ENCODE assay signal across 8 mouse cellular contexts in genomic region chr7:19358634-19359033, GRCm38 (mm10). TPM values are rescaled to one million over a fixed set of nuclear protein-coding genes. Genes with fewer than 3 reads are reported as not detected.
DNase-seq lines count a peak whose midpoint lies in the region; ATAC-seq and TF ChIP-seq lines count a peak whose summit lies in the region.

No protein-coding gene starts in this region.

- ATAC-seq in hindbrain, embryonic 13.5 days (ENCODE audit: low FRiP score): no peak
- no peak for ATAC-seq in midbrain, embryonic 15.5 days (replicated peaks)

- peak overlapping the region; percentile 97 for H3K4me2 ChIP-seq in hindbrain, embryonic 13.5 days
- H3K4me2 ChIP-seq in midbrain, embryonic 15.5 days: peak overlapping the region; percentile 96

- no peak for TF ChIP-seq POLR2A in kidney, adult 2 months (IDR thresholded peaks at IDR 0.05; ENCODE audit: low read depth, low read length)

- TF ChIP-seq CTCF in kidney, adult 2 months (conservative IDR thresholded peaks at IDR 0.05; ENCODE audit: insufficient read depth, insufficient read length, low read depth, low read length): no peak

- H3K4me3 ChIP-seq in kidney, adult 2 months (ENCODE audit: insufficient read depth, low read depth, low read length): peak overlapping the region; percentile 87; the same call in 1 of the 2 replicates
- H3K4me3 ChIP-seq in hindbrain, embryonic 13.5 days: peak overlapping the region; percentile 56
- H3K4me3 ChIP-seq in midbrain, embryonic 15.5 days: peak overlapping the region; percentile 74

- no peaks in the 10 kb centered on the region for H3K9me3 ChIP-seq in hindbrain, embryonic 13.5 days
- no peaks in the 10 kb centered on the region for H3K9me3 ChIP-seq in midbrain, embryonic 15.5 days

- no peaks in the 10 kb centered on the region for H3K27me3 ChIP-seq in kidney, adult 2 months (replicated peaks; ENCODE audit: control insufficient read depth, insufficient read depth, low read length)
- H3K27me3 ChIP-seq in hindbrain, embryonic 13.5 days: peaks cover 20% of the 10 kb centered on the region
- peaks cover 5% of the 10 kb centered on the region; the same call in 1 of the 2 replicates for H3K27me3 ChIP-seq in midbrain, embryonic 15.5 days (replicated peaks)

- WGBS in kidney, adult 2 months: 12% methylated on average over 13 of the region's 13 CpGs
- 22% methylated on average over 13 of the region's 13 CpGs for WGBS in hindbrain, embryonic 13.5 days
- 22% methylated on average over 13 of the region's 13 CpGs for WGBS in midbrain, embryonic 15.5 days

- peak overlapping the region; percentile 77 for H3K9ac ChIP-seq in hindbrain, embryonic 13.5 days
- H3K9ac ChIP-seq in midbrain, embryonic 15.5 days: peak overlapping the region; percentile 60

- intact Hi-C loops in left cerebral cortex, postnatal 4 days (cut with DNase I): no loop called here

- no peaks in the 10 kb centered on the region for H3K36me3 ChIP-seq in kidney, adult 2 months (ENCODE audit: control insufficient read depth, insufficient read depth, low read length)
- peaks cover 36% of the 10 kb centered on the region for H3K36me3 ChIP-seq in hindbrain, embryonic 13.5 days
- peaks cover 11% of the 10 kb centered on the region; the same call in 1 of the 2 replicates for H3K36me3 ChIP-seq in midbrain, embryonic 15.5 days (replicated peaks)

- DNase-seq in kidney, adult 2 months: no peak
- no peak for DNase-seq in kidney, postnatal 36 days
- DNase-seq in NIH3T3 (ENCODE audit: low read depth): peak; percentile 22
- no peak for DNase-seq in adrenal gland, adult 8-10 months
- no peak for DNase-seq in left cerebral cortex, postnatal 4 days
- no peak for DNase-seq in left cerebral cortex, adult 11 months (ENCODE audit: low spot score)

- H3K4me1 ChIP-seq in kidney, adult 2 months (ENCODE audit: control insufficient read depth, insufficient read depth, low read length): no peaks in the 10 kb centered on the region; the same call in 1 of the 2 replicates
- H3K4me1 ChIP-seq in hindbrain, embryonic 13.5 days (replicated peaks): peaks cover 40% of the 10 kb centered on the region
- peaks cover 34% of the 10 kb centered on the region for H3K4me1 ChIP-seq in midbrain, embryonic 15.5 days

- no peak overlapping the region for H3K27ac ChIP-seq in kidney, adult 2 months (ENCODE audit: insufficient read depth, low read depth, low read length)
- H3K27ac ChIP-seq in hindbrain, embryonic 13.5 days: no peak overlapping the region
- H3K27ac ChIP-seq in midbrain, embryonic 15.5 days: no peak overlapping the region

RNA-seq across cellular contexts. Expression of gene Cd3eap, which starts 0.6 kb away (rescaled TPM):
- 5.3 and 5.9 TPM in 2 replicates for polyA plus RNA-seq in kidney, adult 2 months (2012; rRNA removed)
- polyA plus RNA-seq in hindbrain, embryonic 13.5 days (2015; fragmentation: Nextera tagmentation; extraction: Ambion mirVana): 20.9 and 22.1 TPM in 2 replicates
- 22.0 and 25.1 TPM in 2 replicates for polyA plus RNA-seq in midbrain, embryonic 15.5 days (2015; fragmentation: Nextera tagmentation; extraction: Ambion mirVana)
- 10 to 100 TPM; 12.9 to 15.2 (median 13.5) TPM for total RNA-seq in adrenal gland, adult 8-10 months (2022)
- total RNA-seq in left cerebral cortex, postnatal 4 days (2021): 10 to 100 TPM; 15.9 to 18.7 TPM

RNA-seq across cellular contexts. Expression of gene Ppp1r13l, which starts 0.9 kb away (rescaled TPM):
- polyA plus RNA-seq in kidney, adult 2 months (2012; rRNA removed): 5.9 and 6.8 TPM in 2 replicates
- 1.4 and 2.2 TPM in 2 replicates for polyA plus RNA-seq in hindbrain, embryonic 13.5 days (2015; fragmentation: Nextera tagmentation; extraction: Ambion mirVana)
- 2.1 and 2.5 TPM in 2 replicates for polyA plus RNA-seq in midbrain, embryonic 15.5 days (2015; fragmentation: Nextera tagmentation; extraction: Ambion mirVana)
- total RNA-seq in adrenal gland, adult 8-10 months (2022): 10 to 100 TPM in 1 of 4 experiments, 1 to 10 TPM in 3; 6.4 to 12.5 (median 8.4) TPM
- 1 to 10 TPM; 6.0 to 6.4 TPM for total RNA-seq in left cerebral cortex, postnatal 4 days (2021)

RNA-seq across cellular contexts. Expression of gene Ercc1, which starts 14.1 kb away (rescaled TPM):
- polyA plus RNA-seq in kidney, adult 2 months (2012; rRNA removed): 27.6 and 31.9 TPM in 2 replicates
- polyA plus RNA-seq in hindbrain, embryonic 13.5 days (2015; fragmentation: Nextera tagmentation; extraction: Ambion mirVana): 84.9 and 96.6 TPM in 2 replicates
- 80.2 and 83.3 TPM in 2 replicates for polyA plus RNA-seq in midbrain, embryonic 15.5 days (2015; fragmentation: Nextera tagmentation; extraction: Ambion mirVana)
- total RNA-seq in adrenal gland, adult 8-10 months (2022): 10 to 100 TPM; 32.4 to 56.3 (median 41.6) TPM
- 10 to 100 TPM; 60.1 to 70.9 TPM for total RNA-seq in left cerebral cortex, postnatal 4 days (2021)

RNA-seq across cellular contexts. Expression of gene Ercc2, which starts 23.2 kb away (rescaled TPM):
- 32.4 and 39.9 TPM in 2 replicates for polyA plus RNA-seq in kidney, adult 2 months (2012; rRNA removed)
- polyA plus RNA-seq in hindbrain, embryonic 13.5 days (2015; fragmentation: Nextera tagmentation; extraction: Ambion mirVana): 20.9 and 28.4 TPM in 2 replicates
- polyA plus RNA-seq in midbrain, embryonic 15.5 days (2015; fragmentation: Nextera tagmentation; extraction: Ambion mirVana): 29.7 and 33.0 TPM in 2 replicates
- 10 to 100 TPM; 31.0 to 44.8 (median 39.2) TPM for total RNA-seq in adrenal gland, adult 8-10 months (2022)
- 10 to 100 TPM; 46.1 to 62.8 TPM for total RNA-seq in left cerebral cortex, postnatal 4 days (2021)

RNA-seq across cellular contexts. Expression of gene Klc3, which starts 45.3 kb away (rescaled TPM):
- polyA plus RNA-seq in kidney, adult 2 months (2012; rRNA removed): 3.7 and 5.0 TPM in 2 replicates
- polyA plus RNA-seq in hindbrain, embryonic 13.5 days (2015; fragmentation: Nextera tagmentation; extraction: Ambion mirVana): 2.1 and 2.4 TPM in 2 replicates
- polyA plus RNA-seq in midbrain, embryonic 15.5 days (2015; fragmentation: Nextera tagmentation; extraction: Ambion mirVana): 1.4 and 1.5 TPM in 2 replicates
- total RNA-seq in adrenal gland, adult 8-10 months (2022): 10 to 100 TPM in 1 of 4 experiments, 1 to 10 TPM in 2, under 1 TPM in 1; 0.61 to 13.6 (median 5.5) TPM
- 1 to 10 TPM; 1.2 to 1.3 TPM for total RNA-seq in left cerebral cortex, postnatal 4 days (2021)
